Mouse (Mus musculus) hindlimb bud, embryonic 11.5 days (tissue): ENCODE data around the gene Srsf10.

Experiments used
- DNase-seq: peaks from one replicate; pipeline ENCODE4 v3.0.0-alpha.2; 2012; ENCODE audit warnings: low read depth, low spot score; ENCODE audit errors: extremely low spot score

Srsf10 gene

GRCm38 (mm10) chr4:135883881-135884516, 28.5 kb downstream of the Srsf10 start:
- DNase-seq: no peak

GRCm38 (mm10) chr4:135884531-135884930, 29.0 kb downstream of the Srsf10 start:
- no peak for DNase-seq

GRCm38 (mm10) chr4:135885676-135886075, 30.1 kb downstream of the Srsf10 start:
- no peak for DNase-seq

GRCm38 (mm10) chr4:135886184-135886583, 30.6 kb downstream of the Srsf10 start:
- no peak for DNase-seq

GRCm38 (mm10) chr4:135888448-135889057, 33.0 kb downstream of the Srsf10 start:
- no peak for DNase-seq

- no peak for DNase-seq
Observed at GRCm38 (mm10) chr4:135889146-135889883, 33.8 kb downstream of the Srsf10 start.

- no peak for DNase-seq
Observed at GRCm38 (mm10) chr4:135889884-135890283, 34.3 kb downstream of the Srsf10 start.

- DNase-seq: no peak
Observed at GRCm38 (mm10) chr4:135891539-135891938, 36.0 kb downstream of the Srsf10 start.

- no peak for DNase-seq
Observed at GRCm38 (mm10) chr4:135892884-135893283, 37.3 kb downstream of the Srsf10 start.

GRCm38 (mm10) chr4:135895071-135895571, 39.6 kb downstream of the Srsf10 start, which contains the start of gene Cnr2:
Gene Cnr2, plus strand, starts transcription at chr4:135895394.
- no peak for DNase-seq

GRCm38 (mm10) chr4:135896157-135896556, 40.6 kb downstream of the Srsf10 start:
- DNase-seq: no peak

GRCm38 (mm10) chr4:135898380-135899049, 43.0 kb downstream of the Srsf10 start:
- no peak for DNase-seq

GRCm38 (mm10) chr4:135899050-135899448, 43.5 kb downstream of the Srsf10 start:
- DNase-seq: no peak

- DNase-seq: no peak
Observed at GRCm38 (mm10) chr4:135900008-135900407, 44.5 kb downstream of the Srsf10 start.

- DNase-seq: no peak
Observed at GRCm38 (mm10) chr4:135902606-135903242, 47.2 kb downstream of the Srsf10 start.

GRCm38 (mm10) chr4:135904810-135905209, 49.3 kb downstream of the Srsf10 start:
- DNase-seq: no peak

- no peak for DNase-seq
Observed at GRCm38 (mm10) chr4:135906633-135907032, 51.1 kb downstream of the Srsf10 start.

GRCm38 (mm10) chr4:135909326-135910066, 53.9 kb downstream of the Srsf10 start:
- DNase-seq: no peak

- DNase-seq: no peak
Observed at GRCm38 (mm10) chr4:135911531-135911930, 56.0 kb downstream of the Srsf10 start.

GRCm38 (mm10) chr4:135912164-135912563, 56.6 kb downstream of the Srsf10 start:
- DNase-seq: no peak
